Mouse (Mus musculus) kidney, postnatal 0 days (tissue): ENCODE measurements around the gene Ccp110. TPM values are rescaled to one million over a fixed set of nuclear protein-coding genes. Genes with fewer than 3 reads are reported as not detected.

Source experiments
- ATAC-seq: fragments of 200-750 bp; cut with Nextera tagmentation; replicated peaks from 2 replicates; pipeline ENCODE4 v1.8.0; 2017; ENCODE audit warnings: low read depth, moderate number of reproducible peaks, moderate TSS enrichment, moderate library complexity; ENCODE audit not compliant: low FRiP score
- DNase-seq: peaks from one replicate; pipeline ENCODE4 v3.0.0-alpha.2; 2016; ENCODE audit warnings: low spot score
- H3K27ac ChIP-seq: fragments of 300-500 bp; sonication (generic); 2 replicates; pipeline ENCODE4 v1.5.1; 2014; ENCODE audit warnings: mild to moderate bottlenecking
- H3K27me3 ChIP-seq: fragments of 300-500 bp; sonication (generic); 2 replicates; pipeline ENCODE4 v1.6.1; 2014; ENCODE audit warnings: low read length, mixed read lengths; ENCODE audit not compliant: insufficient read depth
- H3K36me3 ChIP-seq: fragments of 300-500 bp; sonication (generic); 2 replicates; pipeline ENCODE4 v1.6.1; 2014; ENCODE audit warnings: low read length, mixed read lengths; ENCODE audit not compliant: insufficient read depth
- H3K4me1 ChIP-seq: fragments of 300-500 bp; sonication (generic); replicated peaks from 2 replicates; pipeline ENCODE4 v1.6.1; 2014; ENCODE audit warnings: antibody characterized with exemption, low read length, mixed read lengths; ENCODE audit not compliant: insufficient read depth
- H3K4me2 ChIP-seq: fragments of 300-500 bp; sonication (generic); 2 replicates; pipeline ENCODE4 v1.6.1; 2014; ENCODE audit warnings: mild to moderate bottlenecking, low read length, moderate library complexity, mixed read lengths
- H3K4me3 ChIP-seq: fragments of 300-500 bp; sonication (generic); replicated peaks from 2 replicates; pipeline ENCODE4 v1.5.1; 2014; ENCODE audit warnings: low read depth, low read length
- H3K9ac ChIP-seq: fragments of 300-500 bp; sonication (generic); 2 replicates; pipeline ENCODE4 v1.6.1; 2014; ENCODE audit warnings: low read depth, low read length
- H3K9me3 ChIP-seq: fragments of 300-500 bp; sonication (generic); replicated peaks from 2 replicates; pipeline ENCODE4 v1.6.1; 2016; ENCODE audit warnings: low read length, inconsistent platforms, mixed read lengths
- CTCF ChIP-seq: IDR thresholded peaks from 2 replicates; pipeline ENCODE4 v1.5.1; 2016; ENCODE audit warnings: antibody characterized with exemption, low read depth, mild to moderate bottlenecking, moderate library complexity
- WGBS: fragments of 180-500 bp; shearing (Covaris S2); extraction: QIAGEN DNeasy Blood & Tissue Kit; methylation state at CpG from one replicate; pipeline ENCODE4 v1.1.7; 2014; 5-methylcytosine and 5-hydroxymethylcytosine counted together
- polyA plus RNA-seq: library from polyadenylated mRNA; unstranded; fragments of >200 nt; fragmentation: Nextera tagmentation; extraction: Ambion mirVana; gene quantifications from 2 replicates; pipeline ENCODE4 v1.2.1, GENCODE M21; 2015

The Ccp110 gene
- polyA plus RNA-seq, 1 experiment from 2014 or later = 6.8 TPM

DNA sequence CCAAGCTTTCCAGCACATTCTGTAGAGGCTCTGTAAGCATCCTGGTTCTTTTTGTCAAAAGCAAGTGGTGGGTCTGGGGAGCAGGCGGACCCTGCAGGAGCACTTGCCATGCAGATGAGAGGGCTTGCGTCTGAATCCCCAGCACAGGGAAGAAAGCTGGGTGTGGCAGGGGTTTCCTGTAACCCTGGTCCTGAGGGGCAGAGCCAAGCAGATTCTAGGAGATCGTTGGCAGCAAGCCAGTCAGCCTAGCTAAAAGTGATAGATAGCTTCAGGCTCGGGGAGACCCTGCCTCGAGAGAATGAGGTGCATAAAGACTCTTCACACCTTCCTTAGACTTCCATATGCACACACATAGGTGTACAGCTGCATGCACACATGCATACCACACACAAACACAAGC is 47.0 kb downstream of the Ccp110 start:
- H3K4me2 ChIP-seq = no peak overlapping the region
- peaks cover 31% of the 10 kb centered on the region; the same call in 1 of the 2 replicates for H3K36me3 ChIP-seq
- ATAC-seq (no peak), DNase-seq (no peak)
- 40% methylated on average over 5 of the region's 5 CpGs for WGBS
- no peak for TF ChIP-seq CTCF
- H3K27me3 ChIP-seq = no peaks in the 10 kb centered on the region
- H3K9ac ChIP-seq = no peak overlapping the region
- no peaks in the 10 kb centered on the region for H3K4me1 ChIP-seq
- no peak overlapping the region for H3K4me3 ChIP-seq
- no peak overlapping the region for H3K27ac ChIP-seq
- no peaks in the 10 kb centered on the region for H3K9me3 ChIP-seq

- no peak for DNase-seq
- no peak for TF ChIP-seq CTCF
- 87% methylated on average over 11 of the region's 11 CpGs for WGBS
These were observed 51.6 kb downstream of the Ccp110 start for GRCm38 (mm10) chr7:118763939-118764338.

GRCm38 (mm10) chr7:118764725-118765124 is 52.4 kb downstream of the Ccp110 start:
- Histone ChIP-seq H3K27me3 (no peaks in the 10 kb centered on the region), H3K4me3 (no peak overlapping the region), H3K27ac (no peak overlapping the region), H3K36me3 (peaks cover 24% of the 10 kb centered on the region; the same call in 1 of the 2 replicates), H3K4me2 (no peak overlapping the region), H3K9ac (no peak overlapping the region), H3K9me3 (no peaks in the 10 kb centered on the region), H3K4me1 (no peaks in the 10 kb centered on the region)
- TF ChIP-seq CTCF = no peak
- WGBS = 80% methylated on average over 14 of the region's 14 CpGs
- ATAC-seq = no peak
- DNase-seq = no peak

More at GRCm38 (mm10) chr7:118763939-118764338, 51.6 kb downstream of the Ccp110 start:
- no peaks in the 10 kb centered on the region for H3K27me3 ChIP-seq
- no peak overlapping the region for H3K9ac ChIP-seq
- H3K4me2 ChIP-seq = no peak overlapping the region
- H3K9me3 ChIP-seq = no peaks in the 10 kb centered on the region
- no peaks in the 10 kb centered on the region for H3K4me1 ChIP-seq
- H3K27ac ChIP-seq = no peak overlapping the region
- peak; percentile 61; the same call in 1 of the 2 replicates for ATAC-seq
- H3K4me3 ChIP-seq = no peak overlapping the region
- H3K36me3 ChIP-seq = peaks cover 24% of the 10 kb centered on the region; the same call in 1 of the 2 replicates

GRCm38 (mm10) chr7:118765604-118766003 is 53.3 kb downstream of the Ccp110 start:
- no peak overlapping the region for H3K9ac ChIP-seq
- peak; percentile 14 for DNase-seq
- no peaks in the 10 kb centered on the region for H3K27me3 ChIP-seq
- ATAC-seq = no peak; the same call in 1 of the 2 replicates
- no peak for TF ChIP-seq CTCF
- no peaks in the 10 kb centered on the region for H3K4me1 ChIP-seq
- H3K27ac ChIP-seq = no peak overlapping the region
- no peak overlapping the region for H3K4me2 ChIP-seq
- H3K36me3 ChIP-seq = peaks cover 24% of the 10 kb centered on the region; the same call in 1 of the 2 replicates
- 65% methylated on average over 8 of the region's 8 CpGs for WGBS
- H3K4me3 ChIP-seq = no peak overlapping the region
- H3K9me3 ChIP-seq = no peaks in the 10 kb centered on the region

GRCm38 (mm10) chr7:118766119-118766833 is 53.9 kb downstream of the Ccp110 start:
- peaks cover 24% of the 10 kb centered on the region; the same call in 1 of the 2 replicates for H3K36me3 ChIP-seq
- H3K27me3 ChIP-seq = no peaks in the 10 kb centered on the region
- H3K27ac ChIP-seq = no peak overlapping the region
- ATAC-seq = no peak
- H3K4me3 ChIP-seq = no peak overlapping the region
- no peaks in the 10 kb centered on the region for H3K9me3 ChIP-seq
- WGBS = 61% methylated on average over 18 of the region's 18 CpGs
- H3K4me1 ChIP-seq = no peaks in the 10 kb centered on the region
- H3K4me2 ChIP-seq = no peak overlapping the region
- TF ChIP-seq CTCF = peak; percentile 93
- no peak overlapping the region for H3K9ac ChIP-seq
- DNase-seq = peak; percentile 82

GRCm38 (mm10) chr7:118766834-118767224 is 54.5 kb downstream of the Ccp110 start:
- Histone ChIP-seq H3K4me2 (no peak overlapping the region), H3K4me1 (no peaks in the 10 kb centered on the region), H3K9me3 (no peaks in the 10 kb centered on the region), H3K36me3 (peaks cover 18% of the 10 kb centered on the region; the same call in 1 of the 2 replicates), H3K27me3 (no peaks in the 10 kb centered on the region), H3K4me3 (no peak overlapping the region), H3K9ac (no peak overlapping the region), H3K27ac (no peak overlapping the region)
- TF ChIP-seq CTCF = no peak
- no peak for DNase-seq
- 86% methylated on average over 5 of the region's 5 CpGs for WGBS
- ATAC-seq = no peak
